Mouse (Mus musculus): ENCODE measurements around the gene Adgrv1.

- TF ChIP-seq CTCF (IDR thresholded peaks at IDR 0.05; ENCODE audit: low read depth) (no peak), EP300 (IDR thresholded peaks at IDR 0.05; ENCODE audit: low read depth) (no peak)
Observed at GRCm38 (mm10) chr13:81278669-81279350, 354.1 kb downstream of the Adgrv1 start.

Data from liver, postnatal 0 days (tissue).